Mouse (Mus musculus) small intestine, adult 2 months (tissue): ENCODE results near the gene 7530416G11Rik.

Experiments
- CTCF ChIP-seq: fragments of 200-500 bp; IDR thresholded peaks from 2 replicates; pipeline ENCODE4 v1.5.1; 2012; ENCODE audit warnings: low read depth, mild to moderate bottlenecking, control low read depth, inconsistent platforms, low read length, moderate library complexity, mixed read lengths; ENCODE audit not compliant: insufficient replicate concordance, insufficient read length; ENCODE audit errors: extremely low read depth
- POLR2A ChIP-seq: fragments of 200-500 bp; IDR thresholded peaks from 2 replicates; pipeline ENCODE4 v1.6.1; 2012; ENCODE audit warnings: low read depth, mild to moderate bottlenecking, control low read depth, inconsistent platforms, low read length, moderate library complexity

- TF ChIP-seq CTCF, result no peak
- no peak for TF ChIP-seq POLR2A
Measured at GRCm38 (mm10) chr15:85497981-85498475, 5.0 kb downstream of the 7530416G11Rik start.
